Mouse (Mus musculus): Measurements from ENCODE around the gene Kcnt1. TPM values are rescaled to one million over a fixed set of nuclear protein-coding genes. Genes with fewer than 3 reads are reported as not detected.

Kcnt1 gene
- total RNA-seq, 2 experiments from 2014 or later: 94.7 to 126 TPM

DNA sequence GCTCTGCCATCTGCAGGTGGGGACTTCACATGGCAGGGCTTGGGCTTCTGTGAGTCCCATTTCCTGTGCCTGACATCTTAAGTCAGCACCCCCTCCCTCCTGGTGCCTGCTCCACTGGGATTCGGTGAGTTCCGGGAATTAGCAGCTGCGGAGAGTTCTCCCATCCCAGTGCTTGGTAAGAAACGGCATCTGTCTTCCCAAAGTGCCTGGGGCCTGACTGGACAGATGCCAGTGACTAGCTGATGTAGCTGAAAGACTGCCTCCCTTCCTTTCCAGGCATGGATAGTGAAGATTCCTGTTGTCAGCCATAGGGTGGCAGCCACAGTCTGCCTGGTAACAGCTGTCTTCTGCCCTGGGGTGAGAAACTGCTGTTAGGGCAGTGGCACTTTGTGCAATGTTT lies 1.9 kb downstream of the Kcnt1 start:
- intact Hi-C loops (cut with DNase I): loop anchor here (2.0 kb wide), 1 partner anchor 49 kb away; no protein-coding TSS in a partner anchor
- DNase-seq (ENCODE audit: extremely low spot score in 1 of 2, low spot score in 2 of 2): peak; percentile 66 to 81

DNA sequence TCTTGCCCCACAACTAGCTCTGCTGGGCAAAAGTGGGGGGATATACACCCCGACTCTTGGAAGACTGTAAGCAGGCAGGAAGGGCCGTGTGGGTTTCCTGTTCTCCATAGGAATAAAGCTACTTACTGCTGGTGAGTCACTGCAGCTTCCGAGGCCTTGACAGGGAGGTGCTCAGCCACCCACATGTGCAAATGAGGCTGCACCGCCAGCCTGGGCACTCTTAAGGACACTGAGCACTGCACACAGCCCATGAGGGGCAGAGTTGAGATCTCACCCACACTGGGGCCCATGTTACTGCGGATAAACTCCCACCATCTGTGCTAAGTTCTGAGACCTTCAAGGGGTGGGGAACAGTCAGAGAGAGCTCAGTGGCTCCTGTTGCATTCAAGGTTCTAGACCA lies 3.1 kb downstream of the Kcnt1 start:
- no peak for DNase-seq (ENCODE audit: extremely low spot score in 1 of 2, low spot score in 2 of 2)
- intact Hi-C loops (cut with DNase I): no loop called here

DNA sequence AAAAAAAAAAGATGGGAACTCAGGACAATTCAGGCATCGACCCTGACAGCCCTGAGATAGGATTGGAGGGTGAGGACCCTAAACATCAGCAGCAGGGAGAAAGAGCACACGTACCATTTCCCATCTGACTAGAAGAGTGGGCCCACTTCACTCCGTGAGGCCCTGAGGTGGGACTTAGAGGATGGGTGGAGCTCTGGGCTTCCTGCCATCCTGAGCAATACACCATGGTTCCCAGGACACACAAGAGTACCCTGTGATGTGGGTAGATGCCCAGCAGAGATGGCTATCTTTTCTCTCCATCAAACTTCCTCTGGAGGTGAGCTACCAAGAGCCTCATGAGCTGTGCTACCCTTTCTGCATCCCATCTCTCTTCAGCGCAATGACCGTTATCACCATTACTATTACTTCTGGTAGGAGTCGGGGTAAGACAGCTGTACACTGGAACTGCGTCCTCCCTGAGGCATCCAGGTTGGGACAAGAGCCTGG lies 13.8 kb downstream of the Kcnt1 start:
- no peak for DNase-seq (ENCODE audit: extremely low spot score in 1 of 2, low spot score in 2 of 2)
- intact Hi-C loops (cut with DNase I): no loop called here

DNA sequence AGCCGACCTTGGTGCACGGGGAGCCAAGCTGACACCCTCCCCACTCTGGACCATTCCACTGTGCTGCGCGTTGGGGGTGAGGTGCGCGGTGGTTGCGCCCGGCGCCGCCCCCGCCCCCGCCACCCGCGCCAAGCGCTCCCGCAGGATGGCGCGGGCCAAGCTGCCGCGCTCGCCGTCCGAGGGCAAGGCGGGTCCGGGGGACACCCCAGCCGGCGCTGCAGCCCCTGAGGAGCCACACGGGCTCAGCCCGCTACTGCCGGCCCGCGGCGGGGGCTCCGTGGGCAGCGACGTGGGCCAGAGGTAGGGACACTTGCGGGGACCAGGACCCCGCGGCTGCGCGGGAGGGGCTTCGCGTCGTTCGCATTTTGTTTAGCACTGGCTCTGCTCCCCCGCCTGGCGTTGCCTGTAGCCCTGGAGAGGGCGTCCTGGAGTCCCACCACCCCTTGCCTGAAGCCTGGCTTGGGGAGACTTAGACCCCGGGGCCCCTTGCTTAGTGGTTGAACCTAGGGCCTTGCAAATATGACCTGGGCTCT lies 14.3 kb downstream of the Kcnt1 start:
- DNase-seq (ENCODE audit: extremely low spot score in 1 of 2, low spot score in 2 of 2): peak in 1 of 2 experiments; percentile 54
- intact Hi-C loops (cut with DNase I): no loop called here

DNA sequence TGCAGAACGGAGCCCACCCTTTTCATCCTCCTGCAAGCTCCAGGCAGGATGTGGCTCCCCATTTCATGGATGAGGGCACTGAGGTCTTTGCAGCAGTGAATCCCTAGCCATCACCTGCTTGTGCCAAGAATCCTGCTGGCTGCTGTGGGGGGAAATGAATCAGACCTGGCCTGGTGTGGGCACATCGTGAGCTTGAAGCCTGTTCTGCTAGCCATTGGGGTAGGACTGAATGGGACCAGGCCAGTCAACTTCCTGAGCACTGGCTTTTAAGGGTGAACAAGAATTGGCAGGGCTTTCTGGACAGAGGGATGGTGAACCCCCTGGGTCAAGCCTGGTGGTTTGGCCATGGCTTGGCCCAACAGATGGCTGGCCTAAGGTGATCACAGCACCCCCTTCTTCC lies 15.0 kb downstream of the Kcnt1 start:
- DNase-seq (ENCODE audit: extremely low spot score in 1 of 2, low spot score in 2 of 2): no peak
- intact Hi-C loops (cut with DNase I): no loop called here

DNA sequence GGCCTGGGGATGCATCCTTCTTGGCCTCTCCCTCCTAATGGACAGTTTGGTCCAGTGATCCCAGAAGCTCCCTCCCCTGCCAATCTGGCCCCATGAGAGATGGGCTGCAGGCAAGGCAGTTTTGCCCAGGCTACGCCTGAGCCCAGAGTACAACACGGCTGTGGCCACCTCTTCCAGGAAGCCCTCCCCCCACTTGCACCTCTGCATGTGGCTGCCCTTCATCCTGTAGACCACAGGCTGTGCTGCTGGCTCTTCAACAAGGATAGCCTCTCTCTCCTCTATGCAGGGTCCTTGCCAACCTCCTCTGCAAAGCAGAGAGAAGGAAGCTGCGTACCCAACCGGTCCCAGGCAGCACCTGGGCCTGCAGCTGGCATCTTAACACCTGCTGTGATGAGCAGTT lies 15.5 kb downstream of the Kcnt1 start:
- intact Hi-C loops (cut with DNase I): no loop called here
- no peak for DNase-seq (ENCODE audit: extremely low spot score in 1 of 2, low spot score in 2 of 2)

DNA sequence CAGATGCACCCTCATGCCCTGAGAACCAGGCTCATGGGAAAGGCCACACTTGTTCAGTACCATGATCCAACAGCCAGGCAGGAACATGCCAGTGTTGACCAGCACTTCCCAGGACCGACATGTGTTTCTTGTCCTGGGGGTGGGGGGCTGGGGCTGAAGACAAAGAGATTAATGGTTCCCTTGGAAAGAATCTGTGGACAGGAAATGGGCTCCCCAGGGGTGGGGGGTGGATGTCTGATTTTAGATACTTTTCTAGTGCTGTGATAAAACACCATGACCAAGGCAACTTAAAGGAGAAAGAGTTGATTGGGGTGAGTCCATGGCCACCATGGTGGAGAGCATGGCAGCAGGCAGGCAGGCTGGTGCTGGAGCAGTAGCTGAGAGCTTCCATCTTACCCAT lies 18.7 kb downstream of the Kcnt1 start:
- intact Hi-C loops (cut with DNase I): no loop called here
- DNase-seq (ENCODE audit: extremely low spot score in 1 of 2, low spot score in 2 of 2): no peak

DNA sequence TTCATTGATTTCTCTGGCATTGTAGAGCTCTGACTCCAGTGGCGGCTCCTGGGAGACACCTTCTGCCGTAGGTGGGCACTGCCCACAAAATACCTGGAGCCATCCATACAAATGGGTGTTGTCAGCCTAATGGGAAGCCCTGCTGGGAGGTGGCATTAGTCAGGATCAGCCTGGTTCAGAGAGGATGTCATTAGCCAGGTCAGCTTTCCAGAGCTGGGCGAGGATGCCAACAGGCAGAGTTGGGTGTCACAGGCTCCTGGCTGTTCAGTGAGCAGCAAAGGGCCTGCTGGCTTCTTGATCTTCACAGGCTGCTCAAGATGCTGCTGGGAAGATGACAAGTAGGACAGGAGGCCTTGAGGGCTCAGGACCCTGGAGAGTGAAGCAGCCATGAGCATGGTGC lies 21.2 kb downstream of the Kcnt1 start:
- DNase-seq (ENCODE audit: extremely low spot score in 1 of 2, low spot score in 2 of 2): no peak
- intact Hi-C loops (cut with DNase I): no loop called here

DNA sequence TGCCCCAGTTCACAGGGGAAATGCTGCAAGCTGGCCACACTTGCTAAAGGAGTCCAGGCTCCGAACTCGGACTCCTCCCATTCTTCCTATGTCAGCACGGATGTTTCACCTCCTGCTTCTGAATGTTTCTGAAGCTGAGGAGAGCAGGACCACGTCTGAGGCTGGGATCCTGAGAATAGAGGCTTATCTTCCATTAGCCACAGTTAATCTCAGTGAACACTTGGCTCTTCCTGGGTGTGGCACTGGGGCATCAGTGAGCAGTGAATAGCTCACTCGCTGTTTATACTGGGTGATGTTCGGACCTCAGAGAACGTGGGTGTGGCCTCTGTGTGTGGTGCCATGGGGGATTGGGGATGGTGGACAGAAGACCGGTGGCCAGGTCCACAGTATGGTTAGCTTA lies 23.7 kb downstream of the Kcnt1 start:
- intact Hi-C loops (cut with DNase I): no loop called here

DNA sequence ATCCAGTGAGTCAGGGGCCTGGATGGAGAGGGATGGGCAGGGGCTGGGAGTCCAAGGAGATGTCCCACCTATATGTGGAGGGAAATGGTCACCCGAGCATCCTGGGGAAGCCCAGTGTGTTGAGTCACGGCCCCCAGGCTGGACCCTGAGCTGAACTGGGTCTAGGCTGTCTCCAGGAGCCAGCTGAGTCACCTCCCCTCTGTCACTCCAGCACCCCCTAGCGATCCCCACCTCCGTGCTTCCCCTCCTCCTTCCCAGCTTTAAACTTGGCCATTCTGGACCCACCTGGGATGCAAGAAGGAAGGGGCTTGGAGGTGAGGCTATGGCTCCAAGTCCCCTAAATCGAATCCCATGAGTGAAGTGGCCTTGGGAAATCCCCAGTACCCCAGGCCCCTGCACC lies 24.6 kb downstream of the Kcnt1 start:
- intact Hi-C loops (cut with DNase I): no loop called here
- DNase-seq (ENCODE audit: extremely low spot score in 1 of 2, low spot score in 2 of 2): no peak

More for the DNA sequence above, 23.7 kb downstream of the Kcnt1 start:
- no peak for DNase-seq (ENCODE audit: extremely low spot score in 1 of 2, low spot score in 2 of 2)

DNA sequence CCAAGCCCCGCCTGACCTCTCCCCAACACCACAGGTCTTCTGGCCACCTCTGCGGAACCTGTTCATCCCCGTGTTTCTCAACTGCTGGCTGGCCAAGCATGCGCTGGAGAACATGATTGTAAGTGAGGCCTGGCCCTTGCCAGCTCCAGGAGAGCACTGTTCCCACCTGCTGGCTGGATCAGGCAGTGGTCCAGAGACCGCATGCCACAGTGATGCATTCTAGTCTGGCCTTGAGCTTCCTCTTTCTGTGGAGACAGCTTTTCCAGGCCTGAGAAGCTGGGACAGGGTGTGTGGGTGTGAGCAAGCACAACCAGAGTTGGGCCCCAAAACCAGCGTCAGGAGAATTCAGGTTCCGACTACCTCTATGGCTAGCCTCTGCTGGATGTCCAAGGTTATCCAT lies 28.9 kb downstream of the Kcnt1 start:
- intact Hi-C loops (cut with DNase I): no loop called here
- no peak for DNase-seq (ENCODE audit: extremely low spot score in 1 of 2, low spot score in 2 of 2)

DNA sequence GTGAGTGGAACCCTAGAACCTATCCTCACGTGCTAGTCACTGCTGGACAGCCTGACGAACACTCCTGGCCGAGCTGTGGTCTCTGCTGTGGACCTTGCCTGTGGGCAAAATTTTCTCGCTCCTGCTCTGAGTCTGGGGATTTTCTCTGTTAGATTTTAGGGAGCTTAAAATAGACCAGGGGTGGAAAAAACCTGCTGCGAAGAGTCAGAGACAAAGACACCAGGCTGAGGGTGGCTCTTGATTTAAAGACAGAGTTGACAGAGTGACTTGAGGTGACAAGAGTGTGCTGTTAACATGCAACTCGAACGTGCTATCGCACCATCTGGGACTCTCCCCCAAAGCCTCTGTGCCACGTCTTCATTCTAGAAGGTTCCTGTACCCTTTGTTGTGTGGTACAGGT lies 35.4 kb downstream of the Kcnt1 start:
- intact Hi-C loops (cut with DNase I): no loop called here
- no peak for DNase-seq (ENCODE audit: extremely low spot score in 1 of 2, low spot score in 2 of 2)

DNA sequence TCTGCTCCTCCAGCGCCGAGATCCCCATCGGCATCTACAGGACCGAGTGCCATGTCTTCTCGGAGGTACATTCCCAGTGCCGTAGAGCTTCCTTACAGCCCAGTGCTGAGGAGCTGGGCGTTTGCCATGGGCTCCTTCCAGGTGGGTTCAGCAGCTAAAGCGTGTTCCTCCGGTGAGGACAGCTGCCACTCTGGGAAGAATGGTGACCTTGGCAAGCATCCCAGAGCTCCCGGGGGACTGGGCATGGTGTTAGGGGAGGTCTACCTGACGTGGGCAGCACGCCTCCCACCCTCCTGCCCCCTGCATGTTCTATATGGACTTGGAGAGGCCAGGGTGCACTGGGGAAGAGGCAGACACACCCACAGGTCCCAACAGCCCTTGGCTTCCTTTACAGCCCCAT lies 46.3 kb downstream of the Kcnt1 start:
- DNase-seq (ENCODE audit: extremely low spot score in 1 of 2, low spot score in 2 of 2): peak in 1 of 2 experiments; percentile 49
- intact Hi-C loops (cut with DNase I): no loop called here

DNA sequence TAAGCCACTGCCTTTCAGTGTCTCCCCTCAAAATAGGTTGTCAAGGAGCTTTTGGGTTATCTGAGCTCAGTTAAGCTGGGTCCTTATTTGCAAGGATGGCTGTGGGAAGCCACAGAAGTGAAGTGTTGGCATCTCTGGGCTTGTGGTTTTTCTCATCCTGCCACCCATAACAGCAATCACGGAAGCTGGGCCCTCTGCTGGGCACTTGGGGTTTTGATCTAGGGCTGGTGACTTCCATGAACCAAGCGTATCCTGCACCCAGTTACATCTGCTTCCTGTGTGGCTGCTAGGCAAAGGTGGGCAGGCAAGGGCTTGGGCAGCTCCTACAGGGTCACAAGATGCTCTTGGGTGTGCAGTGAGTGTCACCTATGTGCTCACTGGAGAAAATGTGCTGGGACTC lies 49.7 kb downstream of the Kcnt1 start:
- intact Hi-C loops (cut with DNase I): loop anchor here (2.0 kb wide), 1 partner anchor 78 kb away; no protein-coding TSS in a partner anchor
- no peak for DNase-seq (ENCODE audit: extremely low spot score in 1 of 2, low spot score in 2 of 2)

DNA sequence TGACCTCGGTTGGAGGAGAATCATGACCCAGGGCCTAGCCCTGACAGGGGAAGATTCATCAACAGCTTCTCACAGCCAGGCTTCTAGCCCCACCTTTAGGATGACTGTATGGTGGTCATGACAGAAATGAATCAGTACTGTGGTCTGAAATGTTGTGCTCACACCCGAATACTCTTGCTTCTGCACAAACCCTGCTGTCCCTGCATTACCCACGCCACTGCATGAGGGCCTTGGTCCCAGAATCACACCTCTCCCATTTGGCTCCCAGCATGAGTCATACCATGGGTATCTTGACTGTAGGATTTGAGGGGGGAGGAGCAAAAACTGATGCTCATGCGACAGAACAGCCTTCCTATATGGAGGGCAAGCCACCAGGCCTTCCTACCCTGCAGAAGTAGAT lies 50.7 kb downstream of the Kcnt1 start:
- no peak for DNase-seq (ENCODE audit: extremely low spot score in 1 of 2, low spot score in 2 of 2)
- intact Hi-C loops (cut with DNase I): loop anchor here (2.0 kb wide), 1 partner anchor 49 kb away; no protein-coding TSS in a partner anchor

DNA sequence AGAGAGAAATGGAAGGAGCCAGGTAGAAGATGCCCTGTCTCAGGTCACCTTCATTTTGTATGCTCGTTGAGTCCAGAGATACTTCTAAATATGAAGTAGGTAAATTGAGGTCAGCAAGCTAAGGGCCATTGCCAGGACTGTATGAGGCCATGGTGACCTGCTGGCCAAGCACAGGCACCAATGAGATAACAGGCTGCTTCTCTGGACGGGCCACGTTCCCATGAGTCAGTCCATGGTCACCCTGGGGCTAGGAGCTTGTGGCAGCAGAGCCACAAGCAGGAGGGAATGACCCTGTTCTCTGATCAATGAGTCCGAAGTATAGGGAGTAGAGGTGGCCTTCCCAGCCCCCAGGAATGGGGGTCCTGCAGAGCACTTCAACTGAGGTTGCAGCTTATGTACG lies 51.3 kb downstream of the Kcnt1 start:
- intact Hi-C loops (cut with DNase I): loop anchor here (2.0 kb wide), 1 partner anchor 50 kb away; no protein-coding TSS in a partner anchor
- no peak for DNase-seq (ENCODE audit: extremely low spot score in 1 of 2, low spot score in 2 of 2)

DNA sequence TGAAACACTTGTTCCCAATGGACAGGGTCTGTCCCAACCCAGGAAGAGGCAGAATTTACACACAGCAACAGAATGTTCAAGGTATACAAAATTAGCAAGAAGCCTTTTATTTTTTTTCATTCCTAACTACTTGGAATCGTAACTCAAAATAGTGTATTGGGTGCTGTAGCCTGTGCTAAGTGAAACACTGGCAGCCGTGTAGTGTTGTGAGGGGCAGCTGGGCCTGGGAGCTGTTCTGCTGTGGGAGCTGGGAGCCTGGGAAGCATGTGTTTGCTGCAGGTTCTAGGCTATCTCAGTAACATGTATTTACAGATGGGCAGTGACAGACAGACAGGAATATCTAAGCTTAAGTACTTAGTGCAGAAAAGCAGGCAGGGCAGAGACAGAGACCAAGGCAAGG lies 54.9 kb downstream of the Kcnt1 start:
- intact Hi-C loops (cut with DNase I): no loop called here

DNA sequence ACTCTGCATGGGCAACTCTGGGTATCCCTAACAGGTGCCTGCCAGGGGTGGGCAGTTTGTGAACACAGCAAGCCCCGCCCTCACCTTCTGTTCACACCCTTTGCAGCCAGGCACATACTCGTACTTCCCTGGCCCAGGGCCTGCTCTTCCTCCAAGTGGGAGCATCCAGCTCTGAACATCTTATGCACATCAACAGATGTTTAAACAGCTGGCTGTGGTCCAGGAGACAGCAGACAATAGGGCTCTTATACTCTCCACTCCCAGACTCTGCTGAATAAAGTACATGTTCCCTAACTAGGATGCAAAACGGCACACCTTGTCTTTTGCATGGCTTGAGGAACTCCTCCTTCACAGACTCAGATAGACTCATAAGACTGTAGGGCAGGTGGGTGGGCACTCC lies 56.4 kb downstream of the Kcnt1 start:
- intact Hi-C loops (cut with DNase I): no loop called here
- DNase-seq (ENCODE audit: extremely low spot score in 1 of 2, low spot score in 2 of 2): peak in 1 of 2 experiments; percentile 41

More for the DNA sequence above, 54.9 kb downstream of the Kcnt1 start:
- no peak for DNase-seq (ENCODE audit: extremely low spot score in 1 of 2, low spot score in 2 of 2)

DNA sequence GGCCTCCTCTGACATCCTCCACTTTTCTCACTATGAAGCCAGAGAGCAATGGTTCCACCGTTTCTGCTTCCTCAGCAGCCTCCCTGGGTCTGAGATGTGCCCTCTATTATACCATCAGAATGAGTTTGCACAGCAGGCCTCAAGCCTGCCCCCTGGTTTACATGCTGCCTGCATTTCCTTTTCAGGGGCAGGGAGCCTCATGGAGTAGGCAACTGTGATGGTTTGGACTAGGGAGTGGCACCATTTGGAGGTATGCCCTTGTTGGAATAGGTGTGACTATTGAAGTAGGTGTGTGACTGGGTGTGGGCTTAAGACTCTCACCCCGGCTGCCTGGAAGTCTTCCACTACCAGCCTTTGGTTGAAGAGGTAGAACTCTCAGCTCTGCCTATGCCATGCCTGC lies 60.3 kb downstream of the Kcnt1 start:
- intact Hi-C loops (cut with DNase I): no loop called here
- no peak for DNase-seq (ENCODE audit: extremely low spot score in 1 of 2, low spot score in 2 of 2)

DNA sequence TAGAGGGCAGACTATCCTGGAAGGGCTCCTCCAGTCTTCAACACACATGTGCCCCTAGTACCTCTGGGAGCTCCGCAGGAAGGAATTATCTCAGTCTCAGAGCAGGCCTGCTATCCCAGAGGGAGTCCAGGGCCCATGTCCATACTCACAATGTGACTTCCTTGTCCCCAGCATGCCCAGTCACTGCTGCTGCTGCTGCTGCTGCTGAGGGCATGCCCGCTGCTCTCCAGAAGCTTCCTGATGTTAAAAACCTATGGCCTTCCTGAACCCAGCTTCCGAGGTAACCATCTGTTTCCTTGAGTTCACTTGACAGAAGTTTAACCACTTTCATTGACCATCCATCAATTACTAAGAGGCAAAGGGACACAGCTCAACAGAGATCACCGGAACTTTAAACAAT lies 61.4 kb downstream of the Kcnt1 start:
- DNase-seq (ENCODE audit: extremely low spot score in 1 of 2, low spot score in 2 of 2): no peak
- intact Hi-C loops (cut with DNase I): no loop called here

DNA sequence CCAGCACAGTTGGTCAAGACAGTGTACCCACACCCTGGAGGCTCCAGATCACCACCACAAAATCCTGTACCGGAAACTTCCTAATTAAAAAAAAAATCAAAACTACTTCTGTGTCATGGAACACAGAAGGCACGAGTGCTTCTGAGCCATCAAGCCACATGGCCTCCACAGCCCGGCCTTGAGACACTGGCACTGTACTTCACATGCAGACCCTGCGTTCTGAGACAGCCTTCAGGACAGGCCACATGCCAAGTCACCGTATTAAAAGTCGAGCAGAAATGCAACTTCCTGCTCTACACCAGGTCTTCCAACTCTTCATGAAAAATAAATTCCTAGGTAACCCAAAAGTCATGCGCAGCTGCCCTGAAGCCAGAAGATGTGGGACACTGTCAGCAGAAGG lies 64.3 kb downstream of the Kcnt1 start:
- DNase-seq (ENCODE audit: extremely low spot score in 1 of 2, low spot score in 2 of 2): no peak
- intact Hi-C loops (cut with DNase I): no loop called here
